Mouse (Mus musculus) lung, postnatal 36 days (tissue): ENCODE results near the gene Lzts2.

Experiments used
- DNase-seq: peaks from one replicate; pipeline ENCODE4 v3.0.0; 2022; ENCODE audit warnings: mixed read lengths

Lzts2 gene

DNA sequence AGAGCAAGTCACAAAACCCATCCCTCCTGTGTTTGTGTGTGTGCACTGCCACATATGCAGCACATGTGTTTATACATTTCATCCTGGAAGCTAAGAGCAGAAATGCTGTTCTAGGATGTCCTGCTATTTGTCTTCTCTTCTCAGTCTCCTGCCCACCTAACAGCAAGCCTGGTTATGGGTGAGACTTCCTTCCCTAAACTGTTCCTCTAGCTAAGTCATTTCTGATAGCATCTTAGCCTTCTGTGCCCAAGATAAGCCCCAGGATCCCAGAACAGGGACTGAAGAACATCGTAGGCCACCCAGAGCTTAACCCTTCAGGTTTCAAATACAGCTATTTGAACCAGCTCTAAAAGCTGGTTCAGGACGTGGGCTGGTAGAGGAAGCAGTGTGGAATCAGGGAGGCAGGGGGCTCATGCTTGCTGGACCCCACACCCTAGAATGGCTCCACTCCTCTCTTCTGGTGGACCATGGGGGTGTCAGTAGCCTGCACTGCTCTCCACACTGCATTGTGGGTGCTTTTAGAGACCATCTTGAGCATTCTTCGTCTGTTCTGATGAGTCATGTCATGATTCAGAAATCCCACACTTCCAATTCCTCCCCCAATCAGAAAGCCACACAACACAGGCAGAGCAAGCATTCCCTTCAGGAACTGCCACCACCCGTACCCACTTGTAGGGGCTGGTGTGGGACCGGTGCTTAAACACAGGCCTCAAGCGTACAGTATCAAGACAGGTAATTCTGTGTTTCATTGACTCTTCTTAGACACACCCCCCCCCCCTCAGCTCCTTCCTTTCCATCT is 40.9 kb downstream of the Lzts2 start:
- DNase-seq, result no peak

- DNase-seq, result peak; percentile 75
Observed at GRCm38 (mm10) chr19:45056364-45056763, 42.1 kb downstream of the Lzts2 start.

DNA sequence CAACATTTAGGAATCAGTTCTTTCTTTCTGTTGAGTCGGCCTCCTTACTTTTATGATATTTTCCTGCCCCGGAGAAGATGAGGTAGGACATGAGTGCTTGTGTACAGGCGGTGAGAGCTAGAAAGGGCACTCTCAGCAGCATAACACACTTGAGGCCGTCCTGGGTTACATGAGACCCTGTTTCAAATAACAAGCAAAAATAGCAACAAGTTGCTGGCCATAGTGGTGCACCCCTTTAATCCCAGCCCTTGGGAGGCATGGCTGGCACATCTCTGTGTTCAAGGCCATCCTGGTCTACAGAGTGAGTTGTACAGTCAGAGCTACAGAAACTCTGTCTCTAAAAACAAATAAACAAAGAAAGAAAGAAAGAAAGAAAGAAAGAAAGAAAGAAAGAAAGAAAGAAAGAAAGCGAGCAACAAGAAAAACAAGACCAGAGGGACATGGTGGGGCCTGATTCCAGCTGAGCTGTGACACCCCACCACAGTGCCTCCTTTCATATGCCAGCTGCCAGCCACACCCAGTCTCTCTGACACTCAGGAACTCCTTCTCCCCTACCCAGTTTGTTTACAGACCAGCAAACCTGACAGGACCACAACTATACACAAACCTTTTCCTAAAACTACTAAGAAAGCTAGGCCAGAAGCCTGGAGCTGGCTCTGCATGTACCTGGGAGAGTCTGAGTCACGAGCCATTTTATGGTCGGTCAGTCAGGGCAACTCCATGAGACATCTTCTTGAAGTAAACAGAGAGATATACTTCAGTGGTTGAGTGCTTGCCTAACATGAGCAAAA is 42.9 kb downstream of the Lzts2 start:
- DNase-seq, result peak; percentile 45

- DNase-seq, result no peak
Observed at GRCm38 (mm10) chr19:45057724-45058112, 43.5 kb downstream of the Lzts2 start.

- DNase-seq, result peak; percentile 99
Observed at GRCm38 (mm10) chr19:45058113-45058839, 44.1 kb downstream of the Lzts2 start.

DNA sequence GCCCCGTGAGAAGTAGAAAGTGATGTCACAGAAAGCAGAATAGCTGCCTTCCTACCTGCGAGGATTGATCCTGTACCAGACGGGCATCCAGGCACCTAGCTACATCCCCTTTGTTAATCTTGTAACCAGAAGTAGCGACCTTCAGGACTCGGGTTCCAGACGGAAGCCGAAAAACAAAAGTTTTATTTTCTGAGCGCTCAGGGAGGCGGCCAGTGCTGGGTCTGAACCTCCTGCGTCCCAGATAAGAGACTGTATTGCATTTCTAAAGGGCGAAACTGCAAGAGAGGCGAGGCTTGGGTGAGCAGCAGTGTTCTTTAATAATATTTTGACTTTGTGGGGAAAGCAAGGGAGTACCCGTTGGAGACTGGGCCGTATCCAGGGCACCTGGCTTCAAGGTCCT is 44.6 kb downstream of the Lzts2 start:
- DNase-seq, result no peak

DNA sequence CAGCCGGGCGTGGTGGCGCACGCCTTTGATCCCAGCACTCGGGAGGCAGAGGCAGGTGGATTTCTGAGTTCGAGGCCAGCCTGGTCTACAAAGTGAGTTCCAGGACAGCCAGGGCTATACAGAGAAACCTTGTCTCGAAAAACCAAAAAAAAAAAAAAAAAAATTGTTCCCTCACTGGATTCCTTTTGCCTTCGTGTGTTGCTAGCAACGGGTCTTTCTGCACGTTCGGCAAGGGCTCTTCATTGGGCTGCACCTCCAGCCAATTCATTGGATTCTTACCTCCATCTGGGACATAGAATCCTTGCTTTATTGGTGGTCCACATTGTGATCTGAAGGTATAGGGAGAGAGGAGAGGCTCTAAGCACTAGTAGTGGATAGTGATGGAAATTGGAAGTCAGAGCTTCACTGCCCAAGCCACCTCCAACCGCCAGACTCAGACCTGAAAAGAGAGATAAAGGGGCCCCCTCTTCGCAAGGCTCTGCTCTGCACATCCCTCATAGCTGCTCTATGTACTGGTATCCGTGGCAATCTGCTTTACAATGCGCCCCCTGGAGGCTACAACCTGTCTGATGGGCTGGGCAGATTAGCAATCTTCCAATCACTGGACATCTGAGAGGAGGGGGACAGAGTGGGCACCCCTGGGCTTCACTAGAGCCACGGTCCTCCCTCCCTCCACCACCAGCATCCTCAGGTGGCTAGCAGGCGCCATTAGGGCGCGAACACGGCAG is 49.5 kb downstream of the Lzts2 start:
- DNase-seq, result peak; percentile 87

DNA sequence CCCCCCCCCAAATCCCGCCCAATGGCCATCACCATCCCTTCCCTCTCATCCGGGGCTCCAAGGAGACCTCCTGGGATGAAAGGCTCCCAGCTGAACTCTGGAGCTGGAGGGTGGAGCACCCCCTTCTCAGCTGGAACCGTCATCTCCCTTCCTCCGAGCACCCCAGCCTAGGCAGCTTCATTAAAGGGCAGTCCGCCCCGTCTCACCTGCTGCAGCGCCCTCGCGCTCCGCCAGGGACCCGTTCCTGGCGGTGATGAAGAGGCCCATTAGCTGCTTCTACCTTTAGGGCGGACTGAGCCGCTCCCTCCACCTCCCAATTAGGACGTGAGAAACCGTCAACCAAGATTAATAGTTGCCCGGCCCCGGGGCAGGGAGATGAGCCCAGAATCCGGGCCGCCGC is 51.0 kb downstream of the Lzts2 start:
- no peak for DNase-seq

- no peak for DNase-seq
Observed at GRCm38 (mm10) chr19:45067170-45067569, 53.0 kb downstream of the Lzts2 start.

- DNase-seq, result no peak
Observed at GRCm38 (mm10) chr19:45067758-45068510, 53.7 kb downstream of the Lzts2 start.

- DNase-seq, result peak; percentile 87
Observed at GRCm38 (mm10) chr19:45073871-45074542, 59.8 kb downstream of the Lzts2 start.

DNA sequence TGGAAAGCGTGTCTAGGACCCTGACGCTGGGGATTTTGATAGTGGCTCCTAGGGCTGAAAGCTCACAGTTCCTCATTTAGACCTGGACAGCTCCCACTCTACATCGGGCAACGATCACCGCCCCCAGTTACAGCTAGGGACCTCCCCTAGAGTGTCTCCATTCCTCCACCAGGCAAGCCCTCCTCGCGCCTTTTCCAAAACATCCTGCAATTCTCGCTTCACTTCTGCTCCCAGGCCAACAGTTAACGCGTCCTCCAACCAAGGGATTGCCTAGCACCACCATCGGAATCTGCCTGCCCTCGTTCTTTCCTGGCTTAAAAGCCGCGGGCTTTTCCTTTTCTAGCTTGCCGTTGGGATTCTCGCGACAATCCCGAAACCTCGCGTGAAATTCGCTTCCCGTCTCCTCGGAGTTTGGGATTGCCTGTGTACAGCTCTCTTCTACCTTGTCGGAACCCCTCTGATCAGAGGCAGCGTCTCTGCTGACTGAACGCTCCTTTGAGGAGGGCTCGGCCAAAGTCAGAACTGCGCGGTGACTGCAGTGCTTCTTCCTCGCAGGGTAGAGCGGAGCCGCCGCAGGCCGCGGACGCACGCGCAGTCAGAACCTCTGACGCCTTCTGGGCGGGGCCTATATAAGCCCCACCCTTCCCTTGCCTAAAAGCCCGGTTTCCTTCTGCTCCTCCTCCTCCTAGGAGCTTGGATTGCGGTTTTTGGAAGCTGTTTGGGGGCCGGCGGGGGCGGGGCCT is 60.5 kb downstream of the Lzts2 start, which contains the start of gene Kazald1:
TSS of gene Kazald1 (plus strand) at position 662 of the 743 bp plus-strand sequence.
- peak; percentile 96 for DNase-seq

- DNase-seq, result no peak
Observed at GRCm38 (mm10) chr19:45075323-45076035, 61.3 kb downstream of the Lzts2 start.

GRCm38 (mm10) chr19:45076036-45076575 is 61.9 kb downstream of the Lzts2 start:
- peak; percentile 39 for DNase-seq
